In the genomic region with DNA sequence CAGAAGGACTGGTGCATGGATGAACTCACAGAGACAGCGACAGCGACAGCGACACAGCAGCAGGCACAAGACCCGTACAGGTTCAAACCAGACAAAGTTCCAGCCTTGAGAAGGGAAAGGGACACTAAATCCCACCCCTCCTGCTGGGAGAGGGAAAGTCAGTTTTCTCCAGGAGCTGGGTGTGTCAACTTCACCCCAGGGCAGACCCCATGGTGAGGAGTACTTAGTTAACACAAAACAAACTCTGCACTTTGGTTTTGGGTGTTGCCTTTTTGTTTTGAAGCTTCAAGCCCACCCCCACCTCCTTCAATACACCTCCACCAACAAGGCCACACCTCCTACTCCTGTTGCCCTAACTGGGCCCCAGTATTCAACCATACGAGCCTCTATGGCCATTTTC, we compare ENCODE assay signal across 12 mouse cellular contexts.
"Had no signal": no experiment of that assay in that cellular context is flagged by ENCODE, and none has a peak within 500 bp of the region (broad histone marks: within the 10 kb centered on the region; RNA-seq: fewer than 3 reads in every experiment).

No protein-coding gene starts in this region.

- ATAC-seq: midbrain, embryonic 16.5 days had no signal

- H3K4me3 ChIP-seq: liver, embryonic 13.5 days; midbrain, embryonic 12.5 days; myocyte had no signal

- H3K4me1 ChIP-seq: liver, embryonic 13.5 days; midbrain, embryonic 12.5 days had no signal

- H3K27ac ChIP-seq: liver, embryonic 13.5 days; midbrain, embryonic 12.5 days had no signal

- H3K9ac ChIP-seq: liver, embryonic 13.5 days; midbrain, embryonic 12.5 days had no signal

- H3K4me2 ChIP-seq: liver, embryonic 13.5 days; midbrain, embryonic 12.5 days had no signal

- H3K9me3 ChIP-seq: liver, embryonic 13.5 days; midbrain, embryonic 12.5 days had no signal

- H3K36me3 ChIP-seq: liver, embryonic 13.5 days; midbrain, embryonic 12.5 days had no signal

- DNase-seq: kidney, adult 9 months; kidney, postnatal 14 days; kidney, postnatal 4 days; liver, embryonic 13.5 days; lung, adult 2 months; lung, postnatal 14 days; lung, postnatal 4 days; thymus, adult 18-20 months; thymus, postnatal 36 days had no signal
